Mouse (Mus musculus) adrenal gland, adult 8-10 months (tissue): ENCODE results near the gene Sass6. TPM values are rescaled to one million over a fixed set of nuclear protein-coding genes. Genes with fewer than 3 reads are reported as not detected.
"Not testable (repeated sequence)": the region's sequence is repeated elsewhere in the genome, so short reads cannot be mapped to it uniquely, and the experiment has no call there.

Experiments used
- DNase-seq: peaks from one replicate; pipeline ENCODE4 v3.0.0; 2022
- total RNA-seq, 4 experiments: library from RNA; stranded (reverse); gene quantifications; 2 replicates each; pipeline ENCODE4 v1.2.4; 2022

Gene Sass6
- total RNA-seq, 4 experiments from 2014 or later = 2.4 to 3.4 (median 3.0) TPM

GRCm38 (mm10) chr3:116664281-116664680 is 69.5 kb downstream of the Sass6 start:
- DNase-seq = not testable (repeated sequence)

Other genes with a start within 250 kb of the Sass6 start
- gene Cdc14a, start 170.9 kb upstream of the Sass6 start, total RNA-seq = 10 to 100 TPM in 3 of 4 experiments, 1 to 10 TPM in 1; 8.0 to 23.8 (median 16.2) TPM
- 10 to 100 TPM; 34.5 to 45.1 (median 36.8) TPM for gene Rtca, start 86.8 kb upstream of the Sass6 start, total RNA-seq
- gene Dbt, start 81.9 kb upstream of the Sass6 start, total RNA-seq = 10 to 100 TPM; 57.2 to 70.8 (median 62.5) TPM
- gene Lrrc39, start 32.0 kb upstream of the Sass6 start, total RNA-seq = 1 to 10 TPM; 1.1 to 4.8 (median 1.5) TPM
- gene Trmt13, start 19.6 kb downstream of the Sass6 start, total RNA-seq = 10 to 100 TPM; 13.6 to 27.7 (median 18.2) TPM
- 10 to 100 TPM; 53.3 to 62.0 (median 60.8) TPM for gene Mfsd14a, start 67.7 kb downstream of the Sass6 start, total RNA-seq
- gene Gm43191, start 86.3 kb downstream of the Sass6 start, total RNA-seq = not detected
- 10 to 100 TPM; 24.5 to 30.0 (median 28.0) TPM for gene Slc35a3, start 117.8 kb downstream of the Sass6 start, total RNA-seq
- 10 to 100 TPM; 49.9 to 75.6 (median 62.3) TPM for gene Agl, start 213.2 kb downstream of the Sass6 start, total RNA-seq